Mouse (Mus musculus) urinary bladder, adult 2 months (tissue): Measurements from ENCODE around the gene Sfrp2. TPM values are rescaled to one million over a fixed set of nuclear protein-coding genes. Genes with fewer than 3 reads are reported as not detected.

Experiments used
- polyA plus RNA-seq: library from polyadenylated mRNA; depleted of rRNA; stranded (reverse); fragments of >200 nt; gene quantifications from 2 replicates; pipeline ENCODE4 v1.2.3, GENCODE M21; 2012; rRNA removed

Gene Sfrp2
- polyA plus RNA-seq, 1 experiment, result 29.8 TPM

Other genes with a start within 250 kb of the Sfrp2 start
- 8.2 and 10.3 TPM in 2 replicates for gene Tlr2, start 75.4 kb downstream of the Sfrp2 start, polyA plus RNA-seq